In the genomic region with DNA sequence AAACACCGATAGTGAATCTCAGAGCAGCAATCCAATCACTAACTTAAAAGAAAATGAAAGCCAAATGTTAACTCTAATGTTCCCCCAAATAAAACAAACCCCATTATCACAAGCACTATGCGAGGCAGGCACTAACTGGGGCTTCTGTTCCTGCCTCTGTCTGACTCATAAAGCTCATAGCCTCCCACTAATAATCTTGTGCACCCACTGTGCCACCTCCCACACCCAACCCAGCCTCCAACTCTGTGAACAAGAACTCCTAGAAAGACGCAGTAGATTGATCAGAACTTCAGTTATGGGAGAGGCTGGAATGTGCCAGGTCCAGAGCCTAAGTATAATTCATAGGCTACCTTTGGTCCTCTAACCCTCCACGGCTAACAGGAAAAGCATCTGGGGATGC, we compare ENCODE assay signal across 23 mouse cellular contexts. TPM values are rescaled to one million over a fixed set of nuclear protein-coding genes. Genes with fewer than 3 reads are reported as not detected.
"Had no signal": no experiment of that assay in that cellular context is flagged by ENCODE, and none has a peak within 500 bp of the region (broad histone marks: within the 10 kb centered on the region; RNA-seq: fewer than 3 reads in every experiment).

No protein-coding gene starts in this region.

- H3K4me1 ChIP-seq: intestine, embryonic 15.5 days; kidney, embryonic 15.5 days; limb, embryonic 15.5 days; midbrain, embryonic 10.5 days; midbrain, embryonic 15.5 days; neural tube, embryonic 12.5 days; stomach, embryonic 15.5 days had no signal

- DNase-seq: kidney, adult 11 months; kidney, adult 8-10 months; kidney, postnatal 10 days; kidney, postnatal 36 days; left cerebral cortex, postnatal 4 days; liver, postnatal 0 days; lung, embryonic 14.5 days; right cerebral cortex, postnatal 14 days; spleen, adult 18-20 months; thymus, postnatal 25 days had no signal

- ATAC-seq: liver, postnatal 0 days; lung, postnatal 0 days; midbrain, embryonic 15.5 days had no signal

- H3K27ac ChIP-seq: intestine, embryonic 15.5 days; kidney, embryonic 15.5 days; limb, embryonic 12.5 days; limb, embryonic 15.5 days; liver, embryonic 14.5 days; midbrain, embryonic 10.5 days; midbrain, embryonic 15.5 days; neural tube, embryonic 12.5 days; stomach, embryonic 15.5 days had no signal

- H3K4me3 ChIP-seq: intestine, embryonic 15.5 days; kidney, embryonic 15.5 days; limb, embryonic 12.5 days; limb, embryonic 15.5 days; megakaryocyte, embryonic 14.5 days; midbrain, embryonic 10.5 days; midbrain, embryonic 15.5 days; neural tube, embryonic 12.5 days; stomach, embryonic 15.5 days had no signal

RNA-seq across cellular contexts. Expression of gene Gpr65, which starts 24.3 kb away (rescaled TPM):
- total RNA-seq: layer of hippocampus, postnatal 10 days; left cerebral cortex, postnatal 14 days had no signal
